Mouse (Mus musculus): Measurements from ENCODE around the gene Yipf4.

Gene Yipf4

DNA sequence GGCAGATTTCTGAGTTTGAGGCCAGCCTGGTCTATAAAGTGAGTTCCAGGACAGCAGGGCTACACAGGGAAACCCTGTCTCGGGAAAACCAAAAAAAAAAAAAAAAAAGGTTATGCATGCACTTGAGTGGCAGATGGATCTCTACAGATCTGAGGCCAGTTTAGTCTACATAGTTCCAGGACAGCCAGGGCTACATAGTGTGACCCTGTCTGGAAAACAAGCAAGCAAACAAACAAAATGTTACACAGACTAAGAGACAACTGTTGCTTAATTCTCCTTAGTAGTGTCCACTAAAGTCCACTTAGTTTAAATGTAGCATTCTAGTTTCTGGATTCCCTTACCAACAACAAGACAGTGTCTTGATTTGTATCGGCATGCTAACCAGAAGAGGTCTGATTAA, 36.8 kb downstream of the Yipf4 start:
- ATAC-seq (ENCODE audit: low TSS enrichment) = no peak

GRCm38 (mm10) chr17:74526806-74527653, 37.7 kb downstream of the Yipf4 start:
- ATAC-seq (ENCODE audit: low TSS enrichment) = no peak

DNA sequence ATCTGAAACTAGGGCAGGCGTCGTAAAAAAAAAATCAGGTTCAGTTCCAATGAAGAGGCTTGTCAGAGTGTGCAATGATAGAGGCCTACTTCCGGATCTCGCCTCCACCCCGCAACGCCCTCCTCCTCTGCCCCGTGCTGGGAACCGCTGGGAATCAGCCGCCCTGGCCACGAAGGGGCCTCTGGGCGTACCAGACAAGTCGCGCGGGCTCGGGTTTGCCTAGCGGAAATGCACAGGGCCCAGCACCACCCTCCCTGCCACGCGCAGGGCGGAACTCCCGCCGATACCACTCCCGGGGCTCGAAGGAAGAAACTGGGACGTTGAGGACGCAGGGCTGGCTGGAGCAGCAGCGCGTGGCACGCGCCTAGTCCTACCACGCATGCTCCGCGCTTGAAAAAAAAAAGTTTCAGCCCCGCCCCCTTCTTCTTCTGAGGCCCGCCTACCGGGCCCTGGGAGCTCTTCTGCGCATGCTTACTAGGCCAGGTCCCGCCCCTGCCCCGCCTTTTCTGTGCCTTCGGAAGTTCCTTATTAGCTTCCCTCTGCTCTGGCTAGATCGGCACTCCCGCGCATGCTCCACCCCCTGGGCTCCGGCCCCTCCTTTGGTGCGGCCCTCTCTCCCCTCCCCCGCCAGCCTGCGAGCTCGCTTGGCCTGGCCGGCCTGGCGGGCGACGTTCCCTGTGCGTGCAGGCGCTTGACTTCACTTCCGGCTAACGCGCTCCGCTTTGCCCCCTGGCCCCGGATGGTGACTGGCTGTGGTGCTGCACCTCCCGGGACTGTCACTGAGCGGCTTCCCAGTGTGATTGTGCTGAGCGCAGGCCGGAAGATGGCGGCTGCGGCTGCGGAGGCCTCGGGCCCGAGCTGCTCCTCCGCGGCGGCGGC, 38.7 kb downstream of the Yipf4 start, which contains the start of gene Birc6:
Gene Birc6 (plus strand): TSS at position 567 of the 879 bp plus-strand sequence.
- ATAC-seq (ENCODE audit: low TSS enrichment) = peak; percentile 92

DNA sequence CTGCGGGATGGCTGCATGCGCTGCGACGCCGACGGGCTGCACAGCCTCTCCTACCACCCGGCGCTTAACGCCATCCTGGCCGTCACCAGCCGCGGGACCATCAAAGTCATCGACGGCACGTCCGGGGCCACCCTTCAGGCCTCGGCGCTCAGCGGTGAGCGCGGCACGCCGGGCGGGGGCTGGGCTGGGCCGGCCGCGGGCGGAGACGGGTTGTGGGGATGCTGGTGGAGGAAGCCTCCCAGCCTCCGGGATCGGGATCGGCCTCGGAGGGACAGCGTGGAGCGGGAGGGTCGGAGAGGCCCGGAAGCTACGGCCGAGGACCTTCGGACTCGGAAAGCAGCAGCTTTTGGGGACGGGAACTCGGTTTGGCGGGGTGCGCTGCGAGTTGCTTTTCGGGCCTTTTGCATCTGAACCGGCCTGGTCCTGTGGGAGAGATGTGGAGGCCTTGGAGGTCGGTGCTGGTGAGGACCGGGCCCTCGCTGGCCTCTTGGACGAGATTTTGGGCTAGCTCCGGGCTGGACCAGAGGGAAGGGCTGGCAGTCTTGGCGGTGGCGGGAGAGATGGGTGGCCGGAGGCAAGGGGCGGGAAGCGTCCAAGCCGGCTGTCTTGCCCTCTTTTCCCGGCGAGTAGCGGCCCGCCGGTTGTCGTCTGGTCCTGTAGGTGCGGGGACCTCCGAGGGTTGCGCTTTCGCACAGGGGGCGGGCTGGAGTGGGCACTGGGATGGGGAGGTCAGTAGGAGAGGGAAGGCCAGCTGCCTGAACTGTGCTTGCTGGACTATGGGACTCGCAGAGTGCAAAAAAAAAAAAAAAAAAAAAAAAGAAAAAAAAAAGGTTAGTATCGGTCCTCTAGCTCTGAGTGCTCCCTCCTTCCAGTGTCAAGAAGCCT, 39.6 kb downstream of the Yipf4 start:
- peak; percentile 33 for ATAC-seq (ENCODE audit: low TSS enrichment)

GRCm38 (mm10) chr17:74529533-74529824, 40.2 kb downstream of the Yipf4 start:
- ATAC-seq (ENCODE audit: low TSS enrichment) = no peak

GRCm38 (mm10) chr17:74534971-74535370, 45.7 kb downstream of the Yipf4 start:
- ATAC-seq (ENCODE audit: low TSS enrichment) = no peak

- no peak for ATAC-seq (ENCODE audit: low TSS enrichment)
Measured at GRCm38 (mm10) chr17:74537526-74537925, 48.2 kb downstream of the Yipf4 start.

DNA sequence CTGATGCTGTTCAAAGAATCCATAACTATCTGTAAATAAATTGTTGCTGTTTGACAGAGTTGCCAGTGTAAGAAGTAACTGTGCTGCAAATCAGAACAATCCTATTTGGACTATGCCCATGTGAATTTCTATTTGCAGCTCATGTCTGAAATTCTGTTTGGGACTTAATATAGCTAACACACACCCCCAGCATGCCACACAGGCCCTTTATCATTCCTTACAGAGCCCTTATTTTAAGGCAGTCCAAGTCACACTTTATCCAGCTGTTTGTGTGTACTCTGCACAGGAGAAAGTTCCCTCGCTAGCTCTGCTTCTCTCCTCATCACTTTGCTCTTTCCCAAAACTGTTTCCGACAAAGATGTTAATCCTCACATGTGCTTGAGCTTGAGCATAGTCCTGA, 54.3 kb downstream of the Yipf4 start:
- ATAC-seq (ENCODE audit: low TSS enrichment) = peak; percentile 57; the same call in 1 of the 2 replicates

Data from frontal cortex, adult (tissue).